Mouse (Mus musculus) erythroblast, adult 5-6 weeks (primary cell): Measurements from ENCODE around the gene Jtb. TPM values are rescaled to one million over a fixed set of nuclear protein-coding genes. Genes with fewer than 3 reads are reported as not detected.

Experiments
- ATAC-seq: replicated peaks from 2 replicates; pipeline ENCODE4 v1.8.0; 2016; ENCODE audit warnings: moderate number of reproducible peaks, mild to moderate bottlenecking, moderate TSS enrichment, inconsistent platforms; ENCODE audit not compliant: poor library complexity, low FRiP score, severe bottlenecking
- total RNA-seq, 2 experiments: library from RNA; stranded (forward) in 1 of 2; stranded (reverse) in 1 of 2; fragments of 150-400 nt in 1 of 2; fragments of 200-764, 138-1000 nt in 1 of 2; gene quantifications; 2 replicates each; pipeline versions ENCODE4 v1.2.3 to v1.2.4; 2015 to 2017; ENCODE audit warnings: low replicate concordance in 2 of 2

Gene Jtb
- total RNA-seq, 2 experiments from 2014 or later: 7.3 to 26.5 TPM

DNA sequence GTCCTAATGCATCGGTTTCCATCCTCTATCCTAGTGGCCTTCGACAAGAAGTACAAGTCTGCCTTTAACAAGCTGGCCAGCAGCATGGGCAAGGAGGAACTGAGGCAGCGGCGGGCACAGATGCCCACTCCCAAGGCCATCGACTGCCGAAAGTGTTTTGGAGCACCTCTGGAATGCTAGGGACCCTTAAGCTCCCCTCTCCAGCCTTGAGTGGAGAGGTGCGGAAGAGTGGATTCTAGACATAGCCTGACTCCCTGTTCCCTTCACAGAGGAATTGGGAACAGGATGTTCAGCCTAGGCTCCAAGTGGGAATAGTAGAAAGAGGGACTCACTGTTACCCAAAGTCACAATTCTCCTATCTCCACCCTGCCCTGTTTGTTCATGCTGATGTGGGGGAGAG, 48.3 kb downstream of the Jtb start:
- no peak for ATAC-seq

DNA sequence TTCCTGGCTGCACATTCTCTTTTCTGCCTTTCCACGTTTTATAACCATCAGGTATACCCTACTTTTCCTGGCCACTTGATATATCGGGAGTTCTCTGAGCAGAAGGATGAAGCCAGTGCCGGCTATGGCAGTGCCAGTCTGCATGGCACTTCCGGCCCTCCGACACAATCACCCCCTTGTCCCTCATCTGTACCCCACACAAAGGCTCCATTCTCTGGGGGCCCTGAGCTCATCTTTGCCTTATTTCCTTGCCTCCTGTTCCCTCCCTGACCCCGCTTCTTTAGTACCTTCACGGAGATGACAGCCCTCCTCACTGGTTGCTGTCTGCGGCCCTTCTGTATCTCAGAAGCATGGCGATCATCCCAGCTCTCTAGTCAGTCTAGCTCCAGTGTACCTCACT, 49.3 kb downstream of the Jtb start:
- no peak for ATAC-seq

DNA sequence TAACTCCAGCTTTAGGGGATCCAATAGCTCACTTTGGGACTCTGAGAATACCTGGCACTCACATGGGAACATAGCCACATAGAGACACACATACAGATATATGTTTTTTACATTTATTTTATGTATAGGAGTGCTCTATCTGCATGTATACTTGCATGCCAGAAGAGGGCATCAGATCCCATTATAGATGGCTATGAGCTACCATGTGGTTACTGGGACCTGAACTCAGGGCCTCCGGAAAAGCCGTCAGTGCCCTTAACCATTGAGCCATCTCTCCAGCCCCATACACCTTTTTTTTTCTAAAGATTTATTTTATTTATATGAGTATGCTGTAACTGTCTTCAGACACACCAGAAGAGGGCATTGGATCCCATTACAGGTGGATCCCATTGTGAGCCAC, 52.8 kb downstream of the Jtb start:
- ATAC-seq: no peak

Other genes starting within 250 kb of the Jtb start
- 118 and 129 TPM in 2 replicates for gene Hax1, start 232.8 kb upstream of the Jtb start, total RNA-seq (2015; ENCODE audit: low replicate concordance)
- gene Hax1, start 232.8 kb upstream of the Jtb start, total RNA-seq (2017; ENCODE audit: low replicate concordance): 48.2 and 60.8 TPM in 2 replicates
- gene 4933434E20Rik, start 180.0 kb upstream of the Jtb start, total RNA-seq (2015; ENCODE audit: low replicate concordance): 10.4 and 15.0 TPM in 2 replicates
- 16.3 and 17.6 TPM in 2 replicates for gene 4933434E20Rik, start 180.0 kb upstream of the Jtb start, total RNA-seq (2017; ENCODE audit: low replicate concordance)
- gene Ubap2l, start 179.0 kb upstream of the Jtb start, total RNA-seq (2015; ENCODE audit: low replicate concordance): 124 and 134 TPM in 2 replicates
- 106 and 129 TPM in 2 replicates for gene Ubap2l, start 179.0 kb upstream of the Jtb start, total RNA-seq (2017; ENCODE audit: low replicate concordance)
- gene Tpm3, start 158.9 kb upstream of the Jtb start, total RNA-seq (2015; ENCODE audit: low replicate concordance): 132 and 146 TPM in 2 replicates
- 200 and 233 TPM in 2 replicates for gene Tpm3, start 158.9 kb upstream of the Jtb start, total RNA-seq (2017; ENCODE audit: low replicate concordance)
- 0.58 TPM in 1 of 2 replicates, not detected in the other for gene Nup210l, start 127.5 kb upstream of the Jtb start, total RNA-seq (2015; ENCODE audit: low replicate concordance)
- 0.09 and 0.14 TPM in 2 replicates for gene Nup210l, start 127.5 kb upstream of the Jtb start, total RNA-seq (2017; ENCODE audit: low replicate concordance)
- gene Rps27, start 17.9 kb upstream of the Jtb start, total RNA-seq (2015; ENCODE audit: low replicate concordance): 686 and 1,022 TPM in 2 replicates
- gene Rps27, start 17.9 kb upstream of the Jtb start, total RNA-seq (2017; ENCODE audit: low replicate concordance): 662 and 738 TPM in 2 replicates
- gene Rab13, start 17.9 kb upstream of the Jtb start, total RNA-seq (2015; ENCODE audit: low replicate concordance): 0.77 and 1.5 TPM in 2 replicates
- 0.84 TPM in 1 of 2 replicates, not detected in the other for gene Rab13, start 17.9 kb upstream of the Jtb start, total RNA-seq (2017; ENCODE audit: low replicate concordance)
- not detected in 2 replicates for gene Creb3l4, start 11.9 kb downstream of the Jtb start, total RNA-seq (2015; ENCODE audit: low replicate concordance)
- gene Creb3l4, start 11.9 kb downstream of the Jtb start, total RNA-seq (2017; ENCODE audit: low replicate concordance): not detected in 2 replicates
- 2.5 and 10.6 TPM in 2 replicates for gene Slc39a1, start 16.6 kb downstream of the Jtb start, total RNA-seq (2015; ENCODE audit: low replicate concordance)
- gene Slc39a1, start 16.6 kb downstream of the Jtb start, total RNA-seq (2017; ENCODE audit: low replicate concordance): 8.7 and 9.5 TPM in 2 replicates
- 14.2 and 17.5 TPM in 2 replicates for gene Crtc2, start 22.6 kb downstream of the Jtb start, total RNA-seq (2015; ENCODE audit: low replicate concordance)
- 2.4 and 4.4 TPM in 2 replicates for gene Crtc2, start 22.6 kb downstream of the Jtb start, total RNA-seq (2017; ENCODE audit: low replicate concordance)
- 2.9 and 18.4 TPM in 2 replicates for gene Dennd4b, start 33.6 kb downstream of the Jtb start, total RNA-seq (2015; ENCODE audit: low replicate concordance)
- gene Dennd4b, start 33.6 kb downstream of the Jtb start, total RNA-seq (2017; ENCODE audit: low replicate concordance): 4.5 and 6.1 TPM in 2 replicates
- 51.0 and 65.5 TPM in 2 replicates for gene Gatad2b, start 61.6 kb downstream of the Jtb start, total RNA-seq (2015; ENCODE audit: low replicate concordance)
- gene Gatad2b, start 61.6 kb downstream of the Jtb start, total RNA-seq (2017; ENCODE audit: low replicate concordance): 41.8 and 47.2 TPM in 2 replicates
- gene Slc27a3, start 158.3 kb downstream of the Jtb start, total RNA-seq (2015; ENCODE audit: low replicate concordance): not detected in 2 replicates
- 0.68 TPM in 1 of 2 replicates, not detected in the other for gene Slc27a3, start 158.3 kb downstream of the Jtb start, total RNA-seq (2017; ENCODE audit: low replicate concordance)
- gene Ints3, start 202.0 kb downstream of the Jtb start, total RNA-seq (2015; ENCODE audit: low replicate concordance): 6.0 and 6.9 TPM in 2 replicates
- gene Ints3, start 202.0 kb downstream of the Jtb start, total RNA-seq (2017; ENCODE audit: low replicate concordance): 5.1 and 10.5 TPM in 2 replicates
- not detected in 2 replicates for gene Npr1, start 234.3 kb downstream of the Jtb start, total RNA-seq (2015; ENCODE audit: low replicate concordance)
- 0.84 TPM in 1 of 2 replicates, not detected in the other for gene Npr1, start 234.3 kb downstream of the Jtb start, total RNA-seq (2017; ENCODE audit: low replicate concordance)
- 25.9 and 29.9 TPM in 2 replicates for gene Ilf2, start 244.5 kb downstream of the Jtb start, total RNA-seq (2015; ENCODE audit: low replicate concordance)
- 37.6 and 44.0 TPM in 2 replicates for gene Ilf2, start 244.5 kb downstream of the Jtb start, total RNA-seq (2017; ENCODE audit: low replicate concordance)